Mouse (Mus musculus): ENCODE data around the gene Cbr1. TPM values are rescaled to one million over a fixed set of nuclear protein-coding genes. Genes with fewer than 3 reads are reported as not detected.

Cbr1 gene
- polyA plus RNA-seq, 1 experiment: 33.7 TPM

DNA sequence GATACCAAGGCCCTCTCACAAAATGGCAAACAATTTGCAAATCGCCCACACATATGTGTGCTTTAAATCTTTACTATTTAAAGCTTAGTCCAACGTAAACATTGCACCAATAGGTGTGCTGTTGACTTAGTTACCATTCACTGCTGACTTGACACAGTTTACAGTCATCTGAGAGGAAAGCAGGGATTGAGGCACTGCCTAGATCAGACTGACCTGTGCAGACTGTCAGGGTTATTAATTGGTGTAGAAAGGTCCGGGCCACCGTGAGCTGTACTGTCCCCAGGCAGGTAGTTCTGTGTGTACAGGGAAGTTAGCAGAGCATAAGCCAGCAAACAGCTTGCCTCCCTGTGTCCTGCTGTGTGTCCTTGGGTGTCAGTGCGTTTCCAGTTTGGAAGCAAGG, 30.1 kb upstream of the Cbr1 start:
- Histone ChIP-seq H3K27ac (ENCODE audit: insufficient read depth, low read length) (no peak overlapping the region), H3K9me3 (replicated peaks; ENCODE audit: control insufficient read depth, insufficient read depth, low read length, poor library complexity, severe bottlenecking) (no peaks in the 10 kb centered on the region), H3K9ac (ENCODE audit: low read depth, poor library complexity, severe bottlenecking) (no peak overlapping the region), H3K4me1 (ENCODE audit: control insufficient read depth, insufficient read depth, low read length) (peaks cover 3% of the 10 kb centered on the region), H3K36me3 (ENCODE audit: control insufficient read depth, insufficient read depth, low read length, poor library complexity, severe bottlenecking) (no peaks in the 10 kb centered on the region), H3K4me3 (ENCODE audit: low read depth, low read length) (no peak overlapping the region), H3K27me3 (ENCODE audit: control insufficient read depth, insufficient read depth, low read length, poor library complexity, severe bottlenecking) (no peaks in the 10 kb centered on the region)
- no peak for TF ChIP-seq EP300 (IDR thresholded peaks at IDR 0.05; ENCODE audit: insufficient read depth, low read depth, low read length)

DNA sequence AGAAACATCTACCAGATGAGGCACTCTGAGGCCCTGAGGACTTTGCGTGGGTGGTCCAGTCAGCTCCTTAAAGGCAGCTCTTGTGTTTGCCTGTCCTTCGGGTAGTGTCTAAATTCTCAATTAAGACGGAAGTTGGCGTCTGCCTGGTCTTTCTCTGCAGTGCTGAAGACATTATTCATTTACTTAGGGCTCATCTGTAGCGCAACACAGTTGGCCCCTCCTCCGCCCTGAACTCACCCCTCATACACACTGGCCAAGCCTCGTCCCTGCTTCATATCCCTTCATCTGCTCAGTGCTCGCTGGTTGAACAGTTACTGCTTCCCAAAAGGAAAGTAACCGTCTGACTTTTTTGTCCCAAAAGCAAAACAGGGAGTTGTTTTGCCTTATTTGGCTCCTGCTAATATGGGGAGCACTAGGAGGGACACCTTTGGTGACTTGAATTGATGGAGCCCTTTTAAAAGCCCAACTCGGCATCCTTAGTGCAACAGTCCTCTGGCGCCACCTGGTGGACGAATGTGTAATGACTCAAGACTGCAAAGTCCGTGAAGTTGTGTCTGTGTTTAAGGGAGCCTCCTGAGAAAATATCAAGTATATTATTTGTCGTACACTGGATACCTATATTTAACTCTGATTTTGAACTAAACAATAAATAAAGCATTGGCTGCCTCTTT, 29.1 kb upstream of the Cbr1 start:
- TF ChIP-seq CTCF (IDR thresholded peaks at IDR 0.05; ENCODE audit: low read depth, low read length): peak; percentile 83
- TF ChIP-seq POLR2A (IDR thresholded peaks at IDR 0.05; ENCODE audit: insufficient read depth, low read length): no peak
- Histone ChIP-seq H3K9ac (ENCODE audit: low read depth, poor library complexity, severe bottlenecking) (no peak overlapping the region), H3K27ac (ENCODE audit: insufficient read depth, low read length) (no peak overlapping the region), H3K4me1 (ENCODE audit: control insufficient read depth, insufficient read depth, low read length) (peaks cover 3% of the 10 kb centered on the region), H3K27me3 (ENCODE audit: control insufficient read depth, insufficient read depth, low read length, poor library complexity, severe bottlenecking) (no peaks in the 10 kb centered on the region), H3K4me3 (ENCODE audit: low read depth, low read length) (no peak overlapping the region), H3K9me3 (replicated peaks; ENCODE audit: control insufficient read depth, insufficient read depth, low read length, poor library complexity, severe bottlenecking) (no peaks in the 10 kb centered on the region), H3K36me3 (ENCODE audit: control insufficient read depth, insufficient read depth, low read length, poor library complexity, severe bottlenecking) (no peaks in the 10 kb centered on the region)

DNA sequence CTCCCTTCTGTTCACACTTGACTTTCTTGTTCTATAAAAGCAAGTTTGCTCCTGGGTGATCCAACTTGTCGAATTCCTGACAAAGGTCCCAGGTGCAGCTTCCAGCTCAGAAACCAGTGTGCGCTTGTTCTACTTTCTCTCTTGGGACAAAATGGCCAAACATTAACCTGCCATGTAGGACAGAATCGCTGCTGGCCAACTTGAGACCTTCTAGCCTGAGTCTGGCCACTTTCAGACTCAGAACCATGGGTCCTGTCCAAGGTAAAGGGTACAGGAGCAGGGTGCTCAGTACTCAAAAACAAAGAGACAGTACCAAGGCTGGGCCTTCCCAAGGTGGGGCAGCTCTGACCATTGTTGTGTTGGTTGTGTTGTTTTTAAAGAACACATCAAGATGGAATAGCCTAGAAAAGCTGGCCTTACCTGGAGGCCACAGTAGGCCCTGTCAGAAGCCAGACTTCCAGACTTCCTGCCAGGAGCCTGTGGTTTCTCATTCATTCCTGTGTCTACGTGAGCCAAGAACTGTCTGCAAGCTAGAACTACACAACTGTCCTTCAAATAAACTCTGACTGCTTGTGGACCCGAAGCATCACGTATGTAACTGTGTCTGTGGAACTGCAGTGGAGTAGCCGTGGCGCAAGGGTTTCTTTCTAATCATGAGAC, 27.2 kb upstream of the Cbr1 start:
- no peaks in the 10 kb centered on the region for H3K36me3 ChIP-seq (ENCODE audit: control insufficient read depth, insufficient read depth, low read length, poor library complexity, severe bottlenecking)
- H3K4me3 ChIP-seq (ENCODE audit: low read depth, low read length): no peak overlapping the region
- H3K4me1 ChIP-seq (ENCODE audit: control insufficient read depth, insufficient read depth, low read length): peaks cover 3% of the 10 kb centered on the region
- no peaks in the 10 kb centered on the region for H3K9me3 ChIP-seq (replicated peaks; ENCODE audit: control insufficient read depth, insufficient read depth, low read length, poor library complexity, severe bottlenecking)
- TF ChIP-seq EP300 (IDR thresholded peaks at IDR 0.05; ENCODE audit: insufficient read depth, low read depth, low read length) (no peak), CTCF (IDR thresholded peaks at IDR 0.05; ENCODE audit: low read depth, low read length) (no peak), POLR2A (IDR thresholded peaks at IDR 0.05; ENCODE audit: insufficient read depth, low read length) (no peak)
- no peak overlapping the region for H3K27ac ChIP-seq (ENCODE audit: insufficient read depth, low read length)
- H3K27me3 ChIP-seq (ENCODE audit: control insufficient read depth, insufficient read depth, low read length, poor library complexity, severe bottlenecking): no peaks in the 10 kb centered on the region
- no peak overlapping the region for H3K9ac ChIP-seq (ENCODE audit: low read depth, poor library complexity, severe bottlenecking)

DNA sequence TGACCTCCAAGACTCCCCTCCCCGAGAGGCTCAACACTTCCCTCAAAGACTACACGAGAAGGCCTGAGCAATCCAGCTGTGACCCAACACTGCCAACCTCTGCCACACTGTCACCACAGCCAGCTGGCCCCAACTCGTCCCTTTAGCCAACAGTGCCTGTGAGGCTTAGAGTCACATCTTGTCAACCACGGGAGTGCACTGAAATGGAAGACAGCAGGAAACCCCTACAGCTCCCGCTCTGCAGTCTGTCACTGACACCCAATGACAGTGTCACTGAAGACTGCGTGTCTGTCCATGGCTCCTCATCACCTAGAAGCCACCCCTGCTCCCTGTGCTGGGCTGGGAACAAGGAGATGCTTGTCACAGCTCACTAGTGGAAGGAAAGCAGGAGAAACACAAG, 24.5 kb upstream of the Cbr1 start:
- Histone ChIP-seq H3K4me3 (ENCODE audit: low read depth, low read length) (no peak overlapping the region), H3K9me3 (replicated peaks; ENCODE audit: control insufficient read depth, insufficient read depth, low read length, poor library complexity, severe bottlenecking) (no peaks in the 10 kb centered on the region), H3K4me1 (ENCODE audit: control insufficient read depth, insufficient read depth, low read length) (no peaks in the 10 kb centered on the region), H3K27me3 (ENCODE audit: control insufficient read depth, insufficient read depth, low read length, poor library complexity, severe bottlenecking) (no peaks in the 10 kb centered on the region), H3K27ac (ENCODE audit: insufficient read depth, low read length) (no peak overlapping the region), H3K36me3 (ENCODE audit: control insufficient read depth, insufficient read depth, low read length, poor library complexity, severe bottlenecking) (0 out of 2 replicates have a peak, but pooled peaks cover 2% of the 10 kb centered on the region), H3K9ac (ENCODE audit: low read depth, poor library complexity, severe bottlenecking) (no peak overlapping the region)
- TF ChIP-seq CTCF (IDR thresholded peaks at IDR 0.05; ENCODE audit: low read depth, low read length) (no peak), POLR2A (IDR thresholded peaks at IDR 0.05; ENCODE audit: insufficient read depth, low read length) (no peak), EP300 (IDR thresholded peaks at IDR 0.05; ENCODE audit: insufficient read depth, low read depth, low read length) (no peak)

- H3K4me1 ChIP-seq (ENCODE audit: control insufficient read depth, insufficient read depth, low read length): no peaks in the 10 kb centered on the region
- no peaks in the 10 kb centered on the region for H3K9me3 ChIP-seq (replicated peaks; ENCODE audit: control insufficient read depth, insufficient read depth, low read length, poor library complexity, severe bottlenecking)
- no peak overlapping the region for H3K4me3 ChIP-seq (ENCODE audit: low read depth, low read length)
- no peak overlapping the region for H3K27ac ChIP-seq (ENCODE audit: insufficient read depth, low read length)
- H3K36me3 ChIP-seq (ENCODE audit: control insufficient read depth, insufficient read depth, low read length, poor library complexity, severe bottlenecking): 0 out of 2 replicates have a peak, but pooled peaks cover 2% of the 10 kb centered on the region
- TF ChIP-seq EP300 (IDR thresholded peaks at IDR 0.05; ENCODE audit: insufficient read depth, low read depth, low read length) (no peak), CTCF (IDR thresholded peaks at IDR 0.05; ENCODE audit: low read depth, low read length) (no peak), POLR2A (IDR thresholded peaks at IDR 0.05; ENCODE audit: insufficient read depth, low read length) (no peak)
- no peaks in the 10 kb centered on the region for H3K27me3 ChIP-seq (ENCODE audit: control insufficient read depth, insufficient read depth, low read length, poor library complexity, severe bottlenecking)
- no peak overlapping the region for H3K9ac ChIP-seq (ENCODE audit: low read depth, poor library complexity, severe bottlenecking)
These were observed 20.5 kb upstream of the Cbr1 start for GRCm38 (mm10) chr16:93584976-93585702.

GRCm38 (mm10) chr16:93585703-93586205, 19.9 kb upstream of the Cbr1 start:
- H3K27ac ChIP-seq (ENCODE audit: insufficient read depth, low read length): no peak overlapping the region
- H3K4me3 ChIP-seq (ENCODE audit: low read depth, low read length): no peak overlapping the region
- H3K36me3 ChIP-seq (ENCODE audit: control insufficient read depth, insufficient read depth, low read length, poor library complexity, severe bottlenecking): 0 out of 2 replicates have a peak, but pooled peaks cover 2% of the 10 kb centered on the region
- H3K9ac ChIP-seq (ENCODE audit: low read depth, poor library complexity, severe bottlenecking): no peak overlapping the region
- H3K4me1 ChIP-seq (ENCODE audit: control insufficient read depth, insufficient read depth, low read length): no peaks in the 10 kb centered on the region
- H3K9me3 ChIP-seq (replicated peaks; ENCODE audit: control insufficient read depth, insufficient read depth, low read length, poor library complexity, severe bottlenecking): no peaks in the 10 kb centered on the region
- H3K27me3 ChIP-seq (ENCODE audit: control insufficient read depth, insufficient read depth, low read length, poor library complexity, severe bottlenecking): no peaks in the 10 kb centered on the region
- TF ChIP-seq EP300 (IDR thresholded peaks at IDR 0.05; ENCODE audit: insufficient read depth, low read depth, low read length): no peak
- TF ChIP-seq CTCF (IDR thresholded peaks at IDR 0.05; ENCODE audit: low read depth, low read length): no peak
- TF ChIP-seq POLR2A (IDR thresholded peaks at IDR 0.05; ENCODE audit: insufficient read depth, low read length): no peak
